Mouse (Mus musculus): ENCODE measurements around the gene Papss1. TPM values are rescaled to one million over a fixed set of nuclear protein-coding genes. Genes with fewer than 3 reads are reported as not detected.

Gene Papss1
- polyA plus RNA-seq, 1 experiment from 2014 or later, result 150 TPM

GRCm38 (mm10) chr3:131593143-131593798 lies 28.7 kb downstream of the Papss1 start:
- Histone ChIP-seq H3K36me3 (ENCODE audit: control insufficient read depth, insufficient read depth) (peaks cover 69% of the 10 kb centered on the region), H3K4me1 (replicated peaks; ENCODE audit: control insufficient read depth, insufficient read depth, low read length) (no peaks in the 10 kb centered on the region), H3K27me3 (replicated peaks; ENCODE audit: control insufficient read depth, insufficient read depth, low read length) (no peaks in the 10 kb centered on the region), H3K9me3 (ENCODE audit: control insufficient read depth) (no peaks in the 10 kb centered on the region), H3K9ac (ENCODE audit: low read depth, low read length) (no peak overlapping the region), H3K4me2 (replicated peaks; ENCODE audit: low read depth) (no peak overlapping the region), H3K27ac (ENCODE audit: low read depth, low read length) (no peak overlapping the region), H3K4me3 (ENCODE audit: low read depth, low read length) (no peak overlapping the region)
- 85% methylated on average over 15 of the region's 15 CpGs for WGBS
- ATAC-seq, result no peak
- TF ChIP-seq CTCF (IDR thresholded peaks at IDR 0.05; ENCODE audit: low read depth), result peak; percentile 49

- TF ChIP-seq CTCF (IDR thresholded peaks at IDR 0.05; ENCODE audit: low read depth), result no peak
- Histone ChIP-seq H3K4me2 (replicated peaks; ENCODE audit: low read depth) (no peak overlapping the region), H3K27ac (ENCODE audit: low read depth, low read length) (no peak overlapping the region), H3K9me3 (ENCODE audit: control insufficient read depth) (no peaks in the 10 kb centered on the region), H3K4me3 (ENCODE audit: low read depth, low read length) (no peak overlapping the region), H3K27me3 (replicated peaks; ENCODE audit: control insufficient read depth, insufficient read depth, low read length) (no peaks in the 10 kb centered on the region), H3K9ac (ENCODE audit: low read depth, low read length) (no peak overlapping the region), H3K36me3 (ENCODE audit: control insufficient read depth, insufficient read depth) (peaks cover 61% of the 10 kb centered on the region), H3K4me1 (replicated peaks; ENCODE audit: control insufficient read depth, insufficient read depth, low read length) (no peaks in the 10 kb centered on the region)
- no peak for ATAC-seq
- 96% methylated on average over 11 of the region's 11 CpGs for WGBS
Measured at GRCm38 (mm10) chr3:131594361-131594760, 29.8 kb downstream of the Papss1 start.

DNA sequence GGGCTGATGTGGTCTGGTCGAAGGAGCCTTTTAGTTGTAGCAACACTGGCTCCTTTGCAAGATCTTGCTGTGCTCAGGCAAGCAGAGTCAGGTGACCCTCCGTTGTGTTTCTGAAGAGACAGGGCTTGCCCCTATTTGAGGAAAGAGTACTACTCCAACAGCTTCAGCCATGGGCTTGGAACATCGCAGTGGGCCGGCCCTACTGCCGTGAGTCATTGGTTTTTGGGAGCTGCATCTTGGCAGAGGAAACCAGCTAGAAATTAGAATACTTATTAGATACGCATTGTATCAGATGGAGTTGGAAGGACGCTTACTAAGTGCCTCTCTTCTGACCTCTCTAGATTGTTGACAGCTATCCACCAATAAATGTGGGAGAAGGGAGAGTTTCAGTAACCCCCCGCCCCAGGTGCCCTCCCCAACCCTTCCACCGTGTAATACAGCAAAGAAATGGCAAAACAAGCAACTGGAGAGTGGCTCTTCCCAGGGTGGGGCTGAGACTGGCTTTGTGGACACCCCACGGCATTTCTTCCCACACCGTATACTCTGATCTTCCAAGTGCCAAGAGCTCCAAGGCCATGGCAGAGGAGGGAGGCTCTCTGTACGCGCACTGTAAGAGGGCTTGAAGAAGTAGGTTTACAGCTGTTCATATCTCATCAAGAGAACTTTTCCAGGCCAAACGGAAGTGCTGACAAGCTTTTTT lies 31.1 kb downstream of the Papss1 start:
- TF ChIP-seq CTCF (IDR thresholded peaks at IDR 0.05; ENCODE audit: low read depth), result no peak
- H3K9ac ChIP-seq (ENCODE audit: low read depth, low read length), result no peak overlapping the region
- no peaks in the 10 kb centered on the region for H3K4me1 ChIP-seq (replicated peaks; ENCODE audit: control insufficient read depth, insufficient read depth, low read length)
- no peaks in the 10 kb centered on the region for H3K27me3 ChIP-seq (replicated peaks; ENCODE audit: control insufficient read depth, insufficient read depth, low read length)
- no peak overlapping the region for H3K4me2 ChIP-seq (replicated peaks; ENCODE audit: low read depth)
- H3K27ac ChIP-seq (ENCODE audit: low read depth, low read length), result no peak overlapping the region
- WGBS, result 74% methylated on average over 14 of the region's 14 CpGs
- peaks cover 60% of the 10 kb centered on the region for H3K36me3 ChIP-seq (ENCODE audit: control insufficient read depth, insufficient read depth)
- no peaks in the 10 kb centered on the region for H3K9me3 ChIP-seq (ENCODE audit: control insufficient read depth)
- 0 out of 2 replicates have a peak, but pooled peaks have one; percentile 21 for ATAC-seq
- H3K4me3 ChIP-seq (ENCODE audit: low read depth, low read length), result no peak overlapping the region

- no peak overlapping the region for H3K4me3 ChIP-seq (ENCODE audit: low read depth, low read length)
- no peaks in the 10 kb centered on the region for H3K4me1 ChIP-seq (replicated peaks; ENCODE audit: control insufficient read depth, insufficient read depth, low read length)
- no peak overlapping the region for H3K9ac ChIP-seq (ENCODE audit: low read depth, low read length)
- H3K27ac ChIP-seq (ENCODE audit: low read depth, low read length), result no peak overlapping the region
- no peak overlapping the region for H3K4me2 ChIP-seq (replicated peaks; ENCODE audit: low read depth)
- ATAC-seq, result no peak
- H3K36me3 ChIP-seq (ENCODE audit: control insufficient read depth, insufficient read depth), result peaks cover 58% of the 10 kb centered on the region
- no peaks in the 10 kb centered on the region for H3K27me3 ChIP-seq (replicated peaks; ENCODE audit: control insufficient read depth, insufficient read depth, low read length)
- TF ChIP-seq CTCF (IDR thresholded peaks at IDR 0.05; ENCODE audit: low read depth), result no peak
- no peaks in the 10 kb centered on the region for H3K9me3 ChIP-seq (ENCODE audit: control insufficient read depth)
- 91% methylated on average over 11 of the region's 11 CpGs for WGBS
Measured at GRCm38 (mm10) chr3:131600726-131601125, 36.2 kb downstream of the Papss1 start.

- Histone ChIP-seq H3K27me3 (replicated peaks; ENCODE audit: control insufficient read depth, insufficient read depth, low read length) (no peaks in the 10 kb centered on the region), H3K4me3 (ENCODE audit: low read depth, low read length) (no peak overlapping the region), H3K9ac (ENCODE audit: low read depth, low read length) (no peak overlapping the region), H3K4me1 (replicated peaks; ENCODE audit: control insufficient read depth, insufficient read depth, low read length) (no peaks in the 10 kb centered on the region), H3K27ac (ENCODE audit: low read depth, low read length) (no peak overlapping the region), H3K4me2 (replicated peaks; ENCODE audit: low read depth) (no peak overlapping the region), H3K36me3 (ENCODE audit: control insufficient read depth, insufficient read depth) (peaks cover 63% of the 10 kb centered on the region), H3K9me3 (ENCODE audit: control insufficient read depth) (no peaks in the 10 kb centered on the region)
- ATAC-seq, result no peak
- no peak for TF ChIP-seq CTCF (IDR thresholded peaks at IDR 0.05; ENCODE audit: low read depth)
- WGBS, result 94% methylated on average over 1 of the region's 1 CpGs
Measured at GRCm38 (mm10) chr3:131601366-131601765, 36.8 kb downstream of the Papss1 start.

GRCm38 (mm10) chr3:131602995-131603414 lies 38.4 kb downstream of the Papss1 start:
- Histone ChIP-seq H3K27me3 (replicated peaks; ENCODE audit: control insufficient read depth, insufficient read depth, low read length) (no peaks in the 10 kb centered on the region), H3K36me3 (ENCODE audit: control insufficient read depth, insufficient read depth) (peaks cover 71% of the 10 kb centered on the region), H3K4me2 (replicated peaks; ENCODE audit: low read depth) (no peak overlapping the region), H3K9ac (ENCODE audit: low read depth, low read length) (no peak overlapping the region), H3K9me3 (ENCODE audit: control insufficient read depth) (no peaks in the 10 kb centered on the region), H3K27ac (ENCODE audit: low read depth, low read length) (no peak overlapping the region), H3K4me3 (ENCODE audit: low read depth, low read length) (no peak overlapping the region), H3K4me1 (replicated peaks; ENCODE audit: control insufficient read depth, insufficient read depth, low read length) (no peaks in the 10 kb centered on the region)
- no peak for TF ChIP-seq CTCF (IDR thresholded peaks at IDR 0.05; ENCODE audit: low read depth)
- ATAC-seq, result peak; percentile 57
- WGBS, result 38% methylated on average over 4 of the region's 4 CpGs

Data from intestine, postnatal 0 days (tissue).